Mouse (Mus musculus) thymus, postnatal 10 days (tissue): ENCODE data around the gene Ntng1.

ENCODE experiments used
- DNase-seq, 2 experiments: peaks; one replicate each; pipeline ENCODE4 v3.0.0; 2021; ENCODE audit warnings: low spot score in 2 of 2

Gene Ntng1

GRCm38 (mm10) chr3:110143206-110144061, at the start of gene Ntng1:
Gene Ntng1 (minus strand): TSS chr3:110144011.
- DNase-seq = no peak

- DNase-seq = no peak
Observed at GRCm38 (mm10) chr3:110187401-110187948, 43.7 kb upstream of the Ntng1 start.

- no peak for DNase-seq
Observed at GRCm38 (mm10) chr3:110149089-110149488, 5.3 kb upstream of the Ntng1 start.

GRCm38 (mm10) chr3:110144301-110145055, 667 bp upstream of the Ntng1 start:
- no peak for DNase-seq

- DNase-seq = peak in 1 of 2 experiments; percentile 6
Observed at GRCm38 (mm10) chr3:110142314-110143205, 1.3 kb downstream of the Ntng1 start.

- peak in 1 of 2 experiments; percentile 28 for DNase-seq
Observed at GRCm38 (mm10) chr3:110141351-110142302, 2.2 kb downstream of the Ntng1 start.

- no peak for DNase-seq
Observed at GRCm38 (mm10) chr3:110136115-110136514, 7.7 kb downstream of the Ntng1 start.

- DNase-seq = no peak
Observed at GRCm38 (mm10) chr3:110133150-110133549, 10.7 kb downstream of the Ntng1 start.

GRCm38 (mm10) chr3:110132289-110132688, 11.5 kb downstream of the Ntng1 start:
- DNase-seq = no peak

GRCm38 (mm10) chr3:110131043-110131891, 12.5 kb downstream of the Ntng1 start:
- no peak for DNase-seq

GRCm38 (mm10) chr3:110129607-110130006, 14.2 kb downstream of the Ntng1 start:
- no peak for DNase-seq

- DNase-seq = no peak
Observed at GRCm38 (mm10) chr3:110105982-110106381, 37.8 kb downstream of the Ntng1 start.

- no peak for DNase-seq
Observed at GRCm38 (mm10) chr3:110094407-110094806, 49.4 kb downstream of the Ntng1 start.

GRCm38 (mm10) chr3:110094003-110094402, 49.8 kb downstream of the Ntng1 start:
- DNase-seq = no peak

GRCm38 (mm10) chr3:110092521-110092920, 51.3 kb downstream of the Ntng1 start:
- no peak for DNase-seq

GRCm38 (mm10) chr3:110087189-110087588, 56.6 kb downstream of the Ntng1 start:
- DNase-seq = no peak

- no peak for DNase-seq
Observed at GRCm38 (mm10) chr3:110085336-110085735, 58.5 kb downstream of the Ntng1 start.

- no peak for DNase-seq
Observed at GRCm38 (mm10) chr3:110064709-110065256, 79.0 kb downstream of the Ntng1 start.

GRCm38 (mm10) chr3:110055915-110056314, 87.9 kb downstream of the Ntng1 start:
- DNase-seq = no peak
